Mouse (Mus musculus) retina, postnatal 1 day (tissue): ENCODE data around the gene Pcdh15.
A peak's percentile ranks its signal among the peaks of the same experiment; 100 is the strongest.

Experiments used
- DNase-seq: peaks from one replicate; pipeline ENCODE4 v3.0.0-alpha.2; 2012

The Pcdh15 gene

GRCm38 (mm10) chr10:74023091-74023490 is 923.9 kb downstream of the Pcdh15 start:
- peak; percentile 26 for DNase-seq

- no peak for DNase-seq
Measured at GRCm38 (mm10) chr10:74053059-74053458, 953.9 kb downstream of the Pcdh15 start.

- DNase-seq = no peak
Measured at GRCm38 (mm10) chr10:74086653-74087052, 987.5 kb downstream of the Pcdh15 start.

- DNase-seq = no peak
Measured at GRCm38 (mm10) chr10:74098296-74098695, 999.2 kb downstream of the Pcdh15 start.

DNA sequence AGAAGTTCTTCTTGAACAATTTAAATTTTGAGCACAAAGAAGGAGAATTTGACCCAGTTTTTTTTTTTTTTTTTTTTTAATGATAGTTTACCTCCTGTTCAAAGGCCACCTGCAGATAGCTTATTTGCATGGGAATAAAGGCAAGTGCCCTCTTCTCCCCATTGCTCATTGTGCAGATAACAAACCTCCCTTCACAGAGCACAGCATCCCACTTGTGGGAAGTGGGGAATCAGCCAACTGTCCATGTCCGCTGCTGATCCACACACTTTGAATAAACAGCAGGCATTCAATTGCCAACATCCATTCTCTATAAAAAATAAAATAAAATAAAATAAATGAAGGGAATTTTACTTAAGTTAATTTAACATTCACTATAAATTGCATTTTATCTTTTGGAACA is 1015.0 kb downstream of the Pcdh15 start:
- no peak for DNase-seq

- DNase-seq = no peak
Measured at GRCm38 (mm10) chr10:74116817-74117216, 1017.7 kb downstream of the Pcdh15 start.

GRCm38 (mm10) chr10:74123421-74123820 is 1024.3 kb downstream of the Pcdh15 start:
- no peak for DNase-seq

GRCm38 (mm10) chr10:74129192-74129591 is 1030.0 kb downstream of the Pcdh15 start:
- DNase-seq = no peak

GRCm38 (mm10) chr10:74129665-74130064 is 1030.5 kb downstream of the Pcdh15 start:
- no peak for DNase-seq

GRCm38 (mm10) chr10:74130805-74131204 is 1031.7 kb downstream of the Pcdh15 start:
- DNase-seq = no peak

DNA sequence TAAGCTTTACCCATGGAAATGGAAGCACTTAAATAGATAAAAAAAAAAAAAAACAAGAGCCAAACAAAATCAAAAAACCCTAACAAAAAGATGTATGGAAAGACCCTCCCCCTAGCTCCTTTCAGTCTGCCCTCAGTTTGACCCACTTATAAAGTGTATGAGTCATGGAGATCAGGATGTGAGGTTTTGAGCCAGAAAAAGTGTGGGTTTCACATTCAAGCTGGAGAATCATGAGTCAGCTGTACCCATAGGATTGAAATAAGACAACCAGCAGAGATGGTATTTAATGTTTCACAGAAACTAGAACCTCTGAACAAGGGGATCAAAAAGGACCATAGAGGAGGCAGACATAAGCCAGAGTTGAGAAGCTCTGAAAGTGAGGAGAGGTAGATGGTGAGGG is 1048.8 kb downstream of the Pcdh15 start:
- no peak for DNase-seq

GRCm38 (mm10) chr10:74181921-74182320 is 1082.8 kb downstream of the Pcdh15 start:
- no peak for DNase-seq

GRCm38 (mm10) chr10:74203650-74204049 is 1104.5 kb downstream of the Pcdh15 start:
- peak; percentile 43 for DNase-seq

DNA sequence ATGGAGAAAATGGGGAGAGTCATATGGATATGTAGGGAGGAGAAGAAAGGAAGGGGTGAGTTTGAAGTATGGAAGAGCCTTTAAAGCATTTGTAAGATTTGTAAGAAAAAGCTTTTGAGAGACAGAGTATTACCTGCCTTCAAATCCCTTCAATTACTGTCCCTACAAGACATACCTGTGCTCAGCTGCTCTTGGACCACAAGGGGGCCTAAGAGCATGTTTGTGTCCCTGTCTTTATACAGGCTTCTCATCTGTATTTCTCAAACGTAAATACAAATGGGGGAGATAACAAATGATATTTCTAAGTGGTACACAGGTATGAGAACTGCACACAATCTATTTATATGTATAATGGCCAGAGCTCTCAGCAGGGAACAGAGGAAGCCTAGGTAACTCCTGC is 1118.1 kb downstream of the Pcdh15 start:
- DNase-seq = no peak

DNA sequence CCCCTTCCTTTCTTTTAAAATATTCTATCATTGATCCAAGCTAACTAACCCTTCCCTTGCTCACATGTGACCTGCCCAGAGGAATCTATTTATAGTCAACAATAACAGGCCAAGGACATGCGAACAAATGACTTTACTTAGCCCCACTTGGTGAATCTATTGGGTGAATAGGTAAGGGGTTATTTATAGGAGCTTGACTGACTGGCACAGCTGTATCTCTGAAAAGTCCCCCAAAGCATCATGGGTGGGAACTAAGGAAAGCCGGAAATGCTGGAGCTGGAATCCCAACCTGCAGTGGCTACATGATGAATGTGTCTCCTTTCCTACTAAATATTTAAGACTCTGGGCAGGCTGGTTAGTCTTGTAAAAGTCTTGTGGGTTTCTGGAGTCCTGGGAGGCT is 1121.3 kb downstream of the Pcdh15 start:
- no peak for DNase-seq

DNA sequence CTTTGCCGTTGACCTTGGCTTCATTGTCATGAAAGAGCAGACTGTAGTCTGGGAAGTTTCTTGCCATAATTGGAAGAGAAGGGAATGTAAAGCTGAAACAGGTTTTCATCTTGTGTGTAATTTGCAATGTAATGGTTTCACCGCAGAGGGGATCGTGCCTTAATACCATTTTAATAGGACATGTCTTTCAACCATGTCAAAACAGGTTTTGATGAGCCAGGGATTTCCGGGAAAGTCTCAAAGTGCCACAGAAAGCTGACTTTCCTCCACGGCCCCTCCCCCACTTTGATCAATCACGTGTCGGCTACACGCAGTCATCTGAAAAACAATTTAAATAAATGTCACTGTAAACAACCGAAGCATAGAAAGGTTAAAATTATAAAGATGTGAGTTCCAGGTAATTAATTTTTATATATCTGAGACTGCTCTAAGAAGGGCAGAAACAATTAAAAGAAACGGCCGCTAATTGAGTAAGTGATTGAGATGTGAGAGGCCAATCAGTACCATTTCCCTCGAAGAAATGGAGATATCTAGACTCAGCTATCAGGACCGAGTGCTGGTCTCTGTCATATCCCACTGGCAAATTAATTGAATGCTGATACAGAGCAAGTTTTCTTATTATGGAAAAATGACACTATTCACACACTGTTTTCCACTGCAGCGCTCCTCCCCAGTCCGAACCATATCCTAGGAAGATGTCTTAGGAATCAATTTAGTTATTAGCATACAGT is 1158.7 kb downstream of the Pcdh15 start:
- no peak for DNase-seq

GRCm38 (mm10) chr10:74258639-74259038 is 1159.5 kb downstream of the Pcdh15 start:
- DNase-seq = no peak

DNA sequence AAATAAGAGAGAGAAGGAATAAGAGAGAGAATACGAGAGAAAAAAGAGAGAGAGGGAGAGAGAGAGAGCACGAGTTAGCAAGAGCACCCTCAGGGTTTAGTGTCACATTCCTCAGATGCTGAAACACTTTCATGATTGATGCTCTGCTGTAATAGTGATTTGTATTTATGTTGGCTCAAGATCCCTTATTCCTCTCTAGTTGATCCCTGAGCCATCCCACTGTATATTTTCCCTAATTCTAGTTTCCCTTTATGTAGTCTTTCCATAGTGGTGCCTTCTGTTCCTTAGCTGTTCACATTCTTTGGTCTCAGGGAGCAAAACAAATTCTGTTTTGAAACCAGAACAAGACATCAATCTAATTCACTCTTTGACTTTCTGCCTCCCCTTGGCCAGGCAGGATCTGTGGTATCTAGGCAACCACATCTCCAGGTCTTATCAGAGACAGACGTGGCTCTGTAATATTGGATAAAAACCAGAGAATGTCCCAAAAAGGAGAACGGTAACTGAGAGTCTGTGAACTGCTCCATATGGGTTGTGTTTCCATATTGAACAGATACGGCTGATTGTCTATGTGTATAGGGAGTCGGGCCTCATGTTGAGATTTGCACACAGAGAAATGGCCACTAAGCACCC is 1170.6 kb downstream of the Pcdh15 start:
- DNase-seq = no peak

DNA sequence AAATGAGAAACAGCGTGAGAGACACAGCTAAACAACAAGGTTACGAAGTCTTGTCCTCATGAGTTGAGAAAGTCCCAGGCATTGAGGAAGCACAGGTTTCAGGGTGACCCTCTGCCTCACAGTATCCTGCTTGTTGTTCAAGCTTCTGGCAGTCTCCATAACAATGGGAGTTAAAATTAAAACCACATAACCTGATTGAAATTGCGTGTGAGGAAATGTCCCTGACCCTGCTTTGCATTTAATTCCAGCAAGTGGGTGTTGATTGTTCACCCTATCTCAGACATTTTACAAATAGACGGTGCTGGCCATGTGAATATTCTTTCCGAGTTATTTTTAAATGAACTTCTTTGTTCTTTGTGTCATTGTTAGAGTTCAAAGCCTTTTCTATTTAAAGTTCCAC is 1171.8 kb downstream of the Pcdh15 start:
- DNase-seq = no peak

DNA sequence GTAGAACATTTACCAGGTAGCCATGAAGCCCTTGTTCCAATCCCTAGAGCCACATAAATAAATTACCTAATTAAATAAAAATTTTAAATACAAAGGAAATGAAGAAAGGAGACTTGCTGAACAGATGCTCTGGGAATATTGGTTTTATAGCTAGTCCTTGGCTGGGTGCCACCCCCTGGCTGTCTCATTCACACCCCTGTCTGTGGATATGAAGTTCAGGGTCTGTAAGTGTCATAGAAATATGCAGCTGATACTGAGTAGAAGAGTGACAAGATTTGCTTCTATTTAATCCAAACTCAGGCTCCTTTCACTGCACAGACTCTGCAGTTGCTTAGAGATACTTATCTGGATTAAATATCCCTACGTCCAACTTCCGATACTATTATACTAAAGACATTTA is 1205.0 kb downstream of the Pcdh15 start:
- no peak for DNase-seq

GRCm38 (mm10) chr10:74305439-74306158 is 1206.5 kb downstream of the Pcdh15 start:
- no peak for DNase-seq

- peak; percentile 1 for DNase-seq
Measured at GRCm38 (mm10) chr10:74307035-74307434, 1207.9 kb downstream of the Pcdh15 start.

GRCm38 (mm10) chr10:74316091-74316490 is 1216.9 kb downstream of the Pcdh15 start:
- DNase-seq = no peak

DNA sequence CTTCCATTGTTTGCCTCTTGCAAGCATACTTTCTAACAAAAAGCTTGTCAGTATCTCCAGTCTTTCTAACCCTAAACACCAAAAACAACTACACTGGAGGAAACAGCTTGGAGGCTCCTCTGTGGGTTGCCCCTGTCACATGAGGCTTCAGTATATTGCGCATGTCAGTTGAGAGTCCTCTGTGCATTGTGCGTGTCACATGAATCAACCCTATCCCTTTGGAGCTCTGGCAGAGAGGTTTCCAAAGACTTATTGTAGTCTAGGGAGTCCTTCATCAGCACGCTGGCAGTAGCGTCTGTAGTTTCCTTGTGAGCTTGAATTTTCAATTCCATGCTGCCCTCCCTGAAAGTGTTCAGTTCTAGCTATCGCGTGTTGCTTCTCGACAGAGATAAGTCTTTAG is 1236.3 kb downstream of the Pcdh15 start:
- no peak for DNase-seq
